Mouse (Mus musculus) MEL-GATA-1-ER (cell line): ENCODE measurements around the gene Ap4b1.
"Not testable (repeated sequence)": the region's sequence is repeated elsewhere in the genome, so short reads cannot be mapped to it uniquely, and the experiment has no call there.

ENCODE experiments used
- DNase-seq: peaks from one replicate; pipeline ENCODE4 v3.0.0-alpha.2; 2012; ENCODE audit warnings: low read depth; ENCODE audit errors: extremely low read depth

Ap4b1 gene

GRCm38 (mm10) chr3:103799507-103799906 lies 9.8 kb upstream of the Ap4b1 start:
- peak; percentile 100 for DNase-seq

- DNase-seq = peak; percentile 98
Measured at GRCm38 (mm10) chr3:103801631-103802531, 7.4 kb upstream of the Ap4b1 start.

- no peak for DNase-seq
Measured at GRCm38 (mm10) chr3:103802861-103803260, 6.5 kb upstream of the Ap4b1 start.

GRCm38 (mm10) chr3:103805671-103806070 lies 3.6 kb upstream of the Ap4b1 start:
- DNase-seq = no peak

- no peak for DNase-seq
Measured at GRCm38 (mm10) chr3:103809799-103810150, 455 bp downstream of the Ap4b1 start.

GRCm38 (mm10) chr3:103810967-103811366 lies 1.6 kb downstream of the Ap4b1 start:
- no peak for DNase-seq

GRCm38 (mm10) chr3:103827548-103827947 lies 18.2 kb downstream of the Ap4b1 start:
- no peak for DNase-seq

- no peak for DNase-seq
Measured at GRCm38 (mm10) chr3:103829036-103829435, 19.7 kb downstream of the Ap4b1 start.

GRCm38 (mm10) chr3:103830681-103831080 lies 21.4 kb downstream of the Ap4b1 start:
- not testable (repeated sequence) for DNase-seq

GRCm38 (mm10) chr3:103831146-103831545 lies 21.8 kb downstream of the Ap4b1 start:
- DNase-seq = no peak

GRCm38 (mm10) chr3:103832426-103832825 lies 23.1 kb downstream of the Ap4b1 start, which contains the start of gene Bcl2l15:
Gene Bcl2l15, plus strand, starts transcription at chr3:103832601.
- no peak for DNase-seq

GRCm38 (mm10) chr3:103834001-103834400 lies 24.7 kb downstream of the Ap4b1 start:
- no peak for DNase-seq

- no peak for DNase-seq
Measured at GRCm38 (mm10) chr3:103835272-103835950, 26.1 kb downstream of the Ap4b1 start.

GRCm38 (mm10) chr3:103835951-103836310 lies 26.6 kb downstream of the Ap4b1 start:
- DNase-seq = no peak

- DNase-seq = no peak
Measured at GRCm38 (mm10) chr3:103836453-103836852, 27.1 kb downstream of the Ap4b1 start.

GRCm38 (mm10) chr3:103839711-103840110 lies 30.4 kb downstream of the Ap4b1 start:
- DNase-seq = no peak

GRCm38 (mm10) chr3:103840195-103840594 lies 30.9 kb downstream of the Ap4b1 start:
- DNase-seq = not testable (repeated sequence)

GRCm38 (mm10) chr3:103840946-103841345 lies 31.6 kb downstream of the Ap4b1 start:
- peak; percentile 64 for DNase-seq

GRCm38 (mm10) chr3:103850644-103851363 lies 41.5 kb downstream of the Ap4b1 start:
- DNase-seq = no peak

GRCm38 (mm10) chr3:103851481-103851880 lies 42.2 kb downstream of the Ap4b1 start:
- no peak for DNase-seq

- no peak for DNase-seq
Measured at GRCm38 (mm10) chr3:103851882-103852281, 42.6 kb downstream of the Ap4b1 start.
